Mouse (Mus musculus) stomach, postnatal 0 days (tissue): ENCODE results near the gene Borcs6.

ENCODE experiments used
- CTCF ChIP-seq: IDR thresholded peaks from 2 replicates; pipeline ENCODE4 v1.5.1; 2016; ENCODE audit warnings: antibody characterized with exemption, low read depth, mild to moderate bottlenecking, moderate library complexity
- EP300 ChIP-seq: optimal IDR thresholded peaks from 2 replicates; pipeline ENCODE3; 2016; ENCODE audit warnings: antibody characterized with exemption

DNA sequence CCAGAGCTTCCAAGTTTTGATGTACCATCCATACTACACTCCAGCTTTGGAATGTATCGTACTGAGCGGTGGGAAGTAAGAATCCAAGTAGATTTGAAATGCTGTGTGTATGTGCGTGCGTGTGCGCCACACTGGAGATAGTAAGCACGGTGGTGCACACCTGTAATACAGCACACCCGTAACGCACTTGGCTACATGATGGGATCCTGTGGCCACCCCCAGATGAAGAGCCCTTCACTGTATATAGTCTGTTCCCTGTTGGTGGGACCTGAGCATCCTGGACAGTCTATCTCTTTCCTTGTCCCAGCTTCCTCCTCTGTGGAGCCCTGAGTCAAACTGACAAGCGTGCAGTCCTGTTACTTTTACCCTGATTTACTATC lies 13.1 kb upstream of the Borcs6 start:
- TF ChIP-seq CTCF (no peak), EP300 (no peak)
